In genomic region chr6:127454344-127454707, GRCm38 (mm10) we compare ENCODE assay signal across 10 mouse cellular contexts. TPM values are rescaled to one million over a fixed set of nuclear protein-coding genes. Genes with fewer than 3 reads are reported as not detected.
A peak's percentile ranks its signal among the peaks of the same experiment; 100 is the strongest.
DNase-seq lines count a peak whose midpoint lies in the region; ATAC-seq lines count a peak whose summit lies in the region.
"Had no signal": no experiment of that assay in that cellular context is flagged by ENCODE, and none has a peak within 500 bp of the region (broad histone marks: within the 10 kb centered on the region; RNA-seq: fewer than 3 reads in every experiment).

No protein-coding gene starts in this region.

- no peaks in the 10 kb centered on the region for H3K9me3 ChIP-seq in megakaryocyte, embryonic 14.5 days
- H3K9me3 ChIP-seq in forebrain, embryonic 12.5 days: no peaks in the 10 kb centered on the region
- H3K9me3 ChIP-seq in limb, embryonic 12.5 days: no peaks in the 10 kb centered on the region
- no peaks in the 10 kb centered on the region for H3K9me3 ChIP-seq in stomach, embryonic 14.5 days (ENCODE audit: control insufficient read depth, low read depth, low read length)

- no peak for ATAC-seq in megakaryocyte, adult 5-6 weeks (ENCODE audit: poor library complexity, severe bottlenecking)
- ATAC-seq in forebrain, embryonic 12.5 days (ENCODE audit: low FRiP score): no peak
- ATAC-seq in limb, embryonic 12.5 days (ENCODE audit: insufficient number of reproducible peaks, insufficient read depth, low FRiP score, low TSS enrichment, low read depth): no peak
- ATAC-seq in stomach, embryonic 14.5 days (ENCODE audit: insufficient number of reproducible peaks, insufficient read depth, low FRiP score, low read depth): no peak

- H3K4me3 ChIP-seq in megakaryocyte, embryonic 14.5 days (replicated peaks): peak overlapping the region; percentile 95
- H3K4me3 ChIP-seq in forebrain, embryonic 12.5 days (replicated peaks): peak overlapping the region; percentile 69
- H3K4me3 ChIP-seq in limb, embryonic 12.5 days (replicated peaks): peak overlapping the region; percentile 71
- peak overlapping the region; percentile 63 for H3K4me3 ChIP-seq in stomach, embryonic 14.5 days (ENCODE audit: low read depth, low read length)

- peak overlapping the region; percentile 59 for H3K4me2 ChIP-seq in forebrain, embryonic 12.5 days
- peak overlapping the region; percentile 64 for H3K4me2 ChIP-seq in limb, embryonic 12.5 days
- peak overlapping the region; percentile 58 for H3K4me2 ChIP-seq in stomach, embryonic 14.5 days (replicated peaks; ENCODE audit: low read depth, low read length)

- peaks cover 13% of the 10 kb centered on the region; the same call in 1 of the 2 replicates for H3K4me1 ChIP-seq in megakaryocyte, embryonic 14.5 days
- peaks cover 31% of the 10 kb centered on the region for H3K4me1 ChIP-seq in forebrain, embryonic 12.5 days
- H3K4me1 ChIP-seq in limb, embryonic 12.5 days (replicated peaks): peaks cover 6% of the 10 kb centered on the region
- H3K4me1 ChIP-seq in stomach, embryonic 14.5 days (ENCODE audit: control insufficient read depth, insufficient read depth, low read length): peaks cover 3% of the 10 kb centered on the region; the same call in 1 of the 2 replicates

- peak overlapping the region; percentile 74 for H3K9ac ChIP-seq in forebrain, embryonic 12.5 days
- H3K9ac ChIP-seq in limb, embryonic 12.5 days (replicated peaks): peak overlapping the region; percentile 77
- H3K9ac ChIP-seq in stomach, embryonic 14.5 days (replicated peaks; ENCODE audit: low read depth, low read length): peak overlapping the region; percentile 49; the same call in 1 of the 2 replicates

- H3K27ac ChIP-seq in forebrain, embryonic 12.5 days: peak overlapping the region; percentile 95
- 0 out of 2 replicates have a peak overlapping the region, but pooled peaks have one; percentile 94 for H3K27ac ChIP-seq in limb, embryonic 12.5 days
- H3K27ac ChIP-seq in stomach, embryonic 14.5 days (ENCODE audit: low read length): no peak overlapping the region

- WGBS in forebrain, embryonic 12.5 days: 41% methylated on average over 10 of the region's 10 CpGs
- 49% methylated on average over 10 of the region's 10 CpGs for WGBS in limb, embryonic 12.5 days
- 35% methylated on average over 10 of the region's 10 CpGs for WGBS in stomach, embryonic 14.5 days

- DNase-seq in layer of hippocampus, postnatal 10 days (ENCODE audit: low spot score in 2 of 2): no peak
- no peak for DNase-seq in right cerebral cortex, postnatal 25 days
- DNase-seq in layer of hippocampus, postnatal 36 days: no peak
- DNase-seq: kidney, adult 8-10 months; spleen, adult 18-20 months had no signal

- peaks cover 3% of the 10 kb centered on the region for H3K36me3 ChIP-seq in megakaryocyte, embryonic 14.5 days (replicated peaks; ENCODE audit: low read length)
- H3K36me3 ChIP-seq in forebrain, embryonic 12.5 days (replicated peaks): no peaks in the 10 kb centered on the region
- H3K36me3 ChIP-seq in limb, embryonic 12.5 days: no peaks in the 10 kb centered on the region
- H3K36me3 ChIP-seq in stomach, embryonic 14.5 days (ENCODE audit: control insufficient read depth, insufficient read depth, low read length): no peaks in the 10 kb centered on the region

- peaks cover 4% of the 10 kb centered on the region for H3K27me3 ChIP-seq in megakaryocyte, embryonic 14.5 days (replicated peaks)
- H3K27me3 ChIP-seq in forebrain, embryonic 12.5 days: no peaks in the 10 kb centered on the region
- H3K27me3 ChIP-seq in limb, embryonic 12.5 days: peaks cover 9% of the 10 kb centered on the region; the same call in 1 of the 2 replicates
- H3K27me3 ChIP-seq in stomach, embryonic 14.5 days (ENCODE audit: control insufficient read depth, insufficient read depth, low read length): no peaks in the 10 kb centered on the region

RNA-seq across cellular contexts. Expression of gene Parp11, which starts 7.7 kb away (rescaled TPM):
- 2.5 TPM in 1 of 2 replicates, not detected in the other for polyA plus RNA-seq in megakaryocyte, embryonic 14.5 days (2012; ENCODE audit: insufficient read depth, low replicate concordance)
- total RNA-seq in megakaryocyte, adult 5-6 weeks (2015): 11.0 and 11.7 TPM in 2 replicates
- 19.1 and 25.2 TPM in 2 replicates for total RNA-seq in megakaryocyte, adult 5-6 weeks (2017)
- 69.2 and 75.3 TPM in 2 replicates for polyA plus RNA-seq in forebrain, embryonic 12.5 days (2016; fragmentation: Nextera tagmentation; extraction: Ambion mirVana)
- 33.9 and 35.9 TPM in 2 replicates for polyA plus RNA-seq in limb, embryonic 12.5 days (2016; fragmentation: Nextera tagmentation; extraction: Ambion mirVana)
- 29.9 and 31.0 TPM in 2 replicates for polyA plus RNA-seq in stomach, embryonic 14.5 days (2014; fragmentation: Nextera tagmentation; extraction: Ambion mirVana)
- 10 to 100 TPM; 44.7 to 46.0 TPM for total RNA-seq in layer of hippocampus, postnatal 10 days (2021)
- total RNA-seq in layer of hippocampus, postnatal 36 days (2021): 10 to 100 TPM; 32.1 to 40.1 TPM
